Mouse (Mus musculus) cerebellum, adult 2 months (tissue): Measurements from ENCODE around the gene Adgrl1. TPM values are rescaled to one million over a fixed set of nuclear protein-coding genes. Genes with fewer than 3 reads are reported as not detected.
A peak's percentile ranks its signal among the peaks of the same experiment; 100 is the strongest.

Experiments
- DNase-seq, 2 experiments: peaks; one replicate each; pipeline ENCODE4 v3.0.0; 2021
- H3K27ac ChIP-seq: fragments of 200-500 bp; 2 replicates; pipeline ENCODE4 v1.5.1; 2012; ENCODE audit warnings: low read length, control low read depth, inconsistent platforms; ENCODE audit not compliant: insufficient read depth
- H3K27me3 ChIP-seq: fragments of 200-500 bp; 2 replicates; pipeline ENCODE4 v1.6.1; 2012; ENCODE audit warnings: inconsistent platforms, mild to moderate bottlenecking, low read length, moderate library complexity; ENCODE audit not compliant: control insufficient read depth, insufficient read depth
- H3K4me1 ChIP-seq: fragments of 200-500 bp; 2 replicates; pipeline ENCODE4 v1.6.1; 2011; ENCODE audit warnings: low read length; ENCODE audit not compliant: control insufficient read depth, insufficient read depth
- H3K4me3 ChIP-seq: fragments of 200-500 bp; replicated peaks from 2 replicates; pipeline ENCODE3; 2011; ENCODE audit warnings: mild to moderate bottlenecking, low read depth, low read length, control low read depth; ENCODE audit not compliant: insufficient read depth
- CTCF ChIP-seq: fragments of 200-500 bp; IDR thresholded peaks from 2 replicates; pipeline ENCODE4 v1.5.1; 2011; ENCODE audit warnings: low read depth, mild to moderate bottlenecking, control low read depth, low read length, moderate library complexity, borderline replicate concordance; ENCODE audit not compliant: insufficient read depth
- POLR2A ChIP-seq: fragments of 200-500 bp; IDR thresholded peaks from 2 replicates; pipeline ENCODE4 v1.6.1; 2011; ENCODE audit warnings: low read length, control low read depth, borderline replicate concordance; ENCODE audit not compliant: insufficient read depth
- WGBS: fragments of 180-500 bp; shearing (Covaris S2); methylation state at CpG from one replicate; pipeline ENCODE4 v1.1.7; 2018; 5-methylcytosine and 5-hydroxymethylcytosine counted together
- polyA plus RNA-seq: library from polyadenylated mRNA; depleted of rRNA; stranded (reverse); fragments of >200 nt; gene quantifications from 2 replicates; pipeline ENCODE4 v1.2.3, GENCODE M21; 2012

The Adgrl1 gene
- polyA plus RNA-seq, 1 experiment, result 164 TPM

DNA sequence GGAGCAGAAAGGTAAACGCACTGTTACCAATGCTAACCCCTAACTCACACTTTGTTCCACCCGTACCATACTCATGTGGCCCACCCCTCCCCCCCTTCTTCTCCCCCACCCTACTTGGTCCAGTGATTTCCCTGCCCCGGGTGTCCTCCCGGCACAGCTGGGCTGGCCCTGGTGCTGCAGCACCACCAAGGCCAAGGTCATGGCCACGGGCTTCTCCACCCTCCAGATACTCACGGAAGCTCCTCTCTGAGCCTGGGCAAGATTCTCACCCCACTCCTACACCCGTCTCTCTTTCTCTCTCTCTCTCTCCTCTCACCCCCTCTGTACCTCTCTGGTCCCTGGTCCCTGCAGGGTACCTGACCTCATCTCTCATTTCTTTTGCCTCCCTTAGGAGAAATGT, 26.4 kb downstream of the Adgrl1 start:
- no peak for DNase-seq
- 62% methylated on average over 7 of the region's 7 CpGs for WGBS
- H3K4me3 ChIP-seq, result no peak overlapping the region
- no peak overlapping the region for H3K27ac ChIP-seq
- TF ChIP-seq CTCF (no peak), POLR2A (no peak)
- H3K27me3 ChIP-seq, result no peaks in the 10 kb centered on the region
- no peaks in the 10 kb centered on the region for H3K4me1 ChIP-seq

- TF ChIP-seq POLR2A (no peak), CTCF (no peak)
- Histone ChIP-seq H3K27ac (no peak overlapping the region), H3K4me1 (no peaks in the 10 kb centered on the region), H3K27me3 (no peaks in the 10 kb centered on the region), H3K4me3 (no peak overlapping the region)
- DNase-seq, result peak in 1 of 2 experiments; percentile 13
- 69% methylated on average over 5 of the region's 5 CpGs for WGBS
Measured at GRCm38 (mm10) chr8:83934222-83934621, 34.3 kb downstream of the Adgrl1 start.

GRCm38 (mm10) chr8:83934994-83935393, 35.1 kb downstream of the Adgrl1 start:
- Histone ChIP-seq H3K27ac (no peak overlapping the region), H3K4me3 (no peak overlapping the region), H3K4me1 (no peaks in the 10 kb centered on the region), H3K27me3 (no peaks in the 10 kb centered on the region)
- whole genome bisulfite sequencing, result 75% methylated on average over 2 of the region's 2 CpGs
- no peak for TF ChIP-seq CTCF
- no peak for TF ChIP-seq POLR2A
- no peak for DNase-seq

GRCm38 (mm10) chr8:83935435-83935834, 35.5 kb downstream of the Adgrl1 start:
- no peak for DNase-seq
- Histone ChIP-seq H3K4me3 (no peak overlapping the region), H3K27me3 (no peaks in the 10 kb centered on the region), H3K27ac (no peak overlapping the region), H3K4me1 (no peaks in the 10 kb centered on the region)
- no peak for TF ChIP-seq POLR2A
- 87% methylated on average over 8 of the region's 8 CpGs for WGBS

GRCm38 (mm10) chr8:83937645-83938044, 37.7 kb downstream of the Adgrl1 start:
- Histone ChIP-seq H3K4me1 (no peaks in the 10 kb centered on the region), H3K4me3 (no peak overlapping the region), H3K27me3 (no peaks in the 10 kb centered on the region), H3K27ac (no peak overlapping the region)
- no peak for DNase-seq
- WGBS, result 84% methylated on average over 7 of the region's 7 CpGs
- TF ChIP-seq POLR2A, result no peak
- TF ChIP-seq CTCF, result no peak

DNA sequence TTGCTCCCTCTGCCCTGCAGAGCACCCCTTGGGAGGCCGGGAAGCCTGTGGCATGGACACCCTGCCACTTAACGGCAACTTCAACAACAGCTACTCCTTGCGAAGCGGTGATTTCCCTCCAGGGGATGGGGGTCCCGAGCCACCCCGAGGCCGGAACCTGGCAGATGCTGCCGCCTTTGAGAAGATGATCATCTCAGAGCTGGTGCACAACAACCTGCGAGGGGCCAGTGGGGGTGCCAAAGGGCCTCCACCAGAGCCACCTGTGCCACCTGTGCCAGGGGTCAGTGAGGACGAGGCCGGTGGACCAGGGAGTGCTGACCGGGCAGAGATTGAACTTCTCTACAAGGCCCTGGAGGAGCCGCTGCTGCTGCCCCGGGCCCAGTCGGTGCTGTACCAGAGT, 38.4 kb downstream of the Adgrl1 start:
- no peak for TF ChIP-seq POLR2A
- no peak for TF ChIP-seq CTCF
- Histone ChIP-seq H3K27ac (no peak overlapping the region), H3K4me1 (no peaks in the 10 kb centered on the region), H3K4me3 (no peak overlapping the region), H3K27me3 (no peaks in the 10 kb centered on the region)
- peak in 1 of 2 experiments; percentile 18 for DNase-seq
- WGBS, result 89% methylated on average over 15 of the region's 15 CpGs

GRCm38 (mm10) chr8:83941066-83941677, 41.3 kb downstream of the Adgrl1 start:
- WGBS, result 73% methylated on average over 6 of the region's 6 CpGs
- H3K4me1 ChIP-seq, result no peaks in the 10 kb centered on the region
- no peaks in the 10 kb centered on the region for H3K27me3 ChIP-seq
- DNase-seq, result peak in 1 of 2 experiments; percentile 18
- TF ChIP-seq CTCF (no peak), POLR2A (0 out of 2 replicates have a peak, but pooled peaks have one; percentile 5)
- no peak overlapping the region for H3K4me3 ChIP-seq
- no peak overlapping the region for H3K27ac ChIP-seq

DNA sequence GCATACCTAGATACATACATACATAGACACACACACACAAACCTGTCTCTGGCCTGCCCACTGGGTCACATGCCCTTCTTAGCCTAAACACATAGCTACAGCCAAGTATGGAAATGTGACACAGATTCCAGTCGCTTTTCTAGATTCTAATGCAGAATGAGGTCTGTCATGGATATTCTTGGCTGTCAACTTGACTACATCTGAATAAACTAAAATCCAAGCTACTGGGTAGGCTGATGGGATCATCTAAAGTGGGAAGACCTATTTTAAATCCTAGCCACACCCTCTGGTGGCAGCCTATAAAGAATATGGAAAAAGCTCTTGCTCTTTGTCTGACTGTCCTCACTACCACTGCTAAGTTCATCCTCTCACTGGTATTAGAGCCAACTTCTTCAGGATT, 42.5 kb downstream of the Adgrl1 start:
- Histone ChIP-seq H3K4me1 (no peaks in the 10 kb centered on the region), H3K27me3 (no peaks in the 10 kb centered on the region), H3K4me3 (no peak overlapping the region), H3K27ac (no peak overlapping the region)
- TF ChIP-seq CTCF (no peak), POLR2A (no peak)
- 47% methylated on average over 1 of the region's 1 CpGs for WGBS
- DNase-seq, result no peak

GRCm38 (mm10) chr8:83945540-83945939, 45.6 kb downstream of the Adgrl1 start:
- no peak for DNase-seq
- Histone ChIP-seq H3K27ac (no peak overlapping the region), H3K4me1 (no peaks in the 10 kb centered on the region), H3K4me3 (no peak overlapping the region), H3K27me3 (no peaks in the 10 kb centered on the region)
- 71% methylated on average over 3 of the region's 3 CpGs for whole genome bisulfite sequencing
- no peak for TF ChIP-seq CTCF
- TF ChIP-seq POLR2A, result no peak
